Mouse (Mus musculus): ENCODE measurements at regions not wholly inside any gene's neighbourhood (a gene's known extent, or its start where the extent isn't known, plus 50 kb on each side); places are given as distances from the start of the nearest gene placed in this dataset.

DNA sequence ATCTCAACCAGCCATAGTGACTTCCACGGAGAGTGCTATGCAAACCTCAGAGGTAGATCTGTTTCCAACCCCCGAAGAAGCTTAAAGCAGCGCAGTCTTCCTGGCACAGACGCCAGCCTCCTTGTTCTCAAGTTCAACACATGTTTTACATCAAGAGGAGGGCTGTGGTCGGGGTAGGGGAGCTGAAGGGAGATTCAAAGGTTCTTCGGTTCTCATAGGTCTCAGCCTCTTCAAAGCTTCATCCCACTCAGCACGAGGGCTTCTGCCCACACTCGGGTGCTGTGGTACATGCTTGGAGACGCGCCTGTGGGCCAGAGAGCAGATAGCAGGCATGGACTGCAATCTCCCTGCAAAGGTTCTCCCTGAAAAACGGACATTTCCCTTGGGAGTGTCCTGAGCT lies 219.7 kb downstream of the Bcl2l11 start:
- no peak overlapping the region for H3K9ac ChIP-seq (replicated peaks; ENCODE audit: low read depth, low read length)
- H3K36me3 ChIP-seq (ENCODE audit: control insufficient read depth, insufficient read depth, low read length) = no peaks in the 10 kb centered on the region
- no peak overlapping the region for H3K27ac ChIP-seq (ENCODE audit: low read depth, low read length)
- 81% methylated on average over 11 of the region's 11 CpGs for WGBS
- no peak overlapping the region for H3K4me3 ChIP-seq (ENCODE audit: low read depth, low read length)
- H3K4me2 ChIP-seq (ENCODE audit: low read depth, low read length) = no peak overlapping the region
- ATAC-seq (ENCODE audit: low read depth) = no peak
- no peaks in the 10 kb centered on the region for H3K9me3 ChIP-seq (ENCODE audit: control insufficient read depth, low read length)
- no peaks in the 10 kb centered on the region for H3K27me3 ChIP-seq (ENCODE audit: control insufficient read depth, insufficient read depth, low read length)
- no peaks in the 10 kb centered on the region for H3K4me1 ChIP-seq (ENCODE audit: control insufficient read depth, insufficient read depth, low read length)

DNA sequence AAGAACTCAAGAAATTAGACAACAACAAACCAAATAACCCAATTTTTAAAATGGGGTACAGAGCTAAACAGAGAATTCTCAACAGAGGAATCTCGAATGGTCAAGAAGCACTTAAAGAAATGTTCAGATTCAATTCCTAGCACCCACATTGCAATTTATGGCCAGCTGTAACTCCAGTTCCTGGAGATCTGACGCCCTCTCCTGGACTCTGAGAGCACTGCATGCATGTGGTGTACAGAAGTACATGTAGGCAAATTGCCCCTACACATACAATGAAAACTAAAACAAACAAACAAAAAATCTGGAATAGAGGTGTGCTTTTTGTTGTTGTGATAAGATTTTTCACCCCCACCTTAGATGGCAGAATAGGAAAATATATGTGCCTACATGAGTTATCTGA lies 222.7 kb downstream of the Bcl2l11 start:
- Histone ChIP-seq H3K9me3 (ENCODE audit: control insufficient read depth, low read length) (no peaks in the 10 kb centered on the region), H3K4me1 (ENCODE audit: control insufficient read depth, insufficient read depth, low read length) (no peaks in the 10 kb centered on the region), H3K4me2 (ENCODE audit: low read depth, low read length) (no peak overlapping the region), H3K36me3 (ENCODE audit: control insufficient read depth, insufficient read depth, low read length) (no peaks in the 10 kb centered on the region), H3K27ac (ENCODE audit: low read depth, low read length) (no peak overlapping the region), H3K9ac (replicated peaks; ENCODE audit: low read depth, low read length) (no peak overlapping the region), H3K27me3 (ENCODE audit: control insufficient read depth, insufficient read depth, low read length) (no peaks in the 10 kb centered on the region), H3K4me3 (ENCODE audit: low read depth, low read length) (no peak overlapping the region)
- ATAC-seq (ENCODE audit: low read depth) = no peak
- 77% methylated on average over 2 of the region's 2 CpGs for WGBS

DNA sequence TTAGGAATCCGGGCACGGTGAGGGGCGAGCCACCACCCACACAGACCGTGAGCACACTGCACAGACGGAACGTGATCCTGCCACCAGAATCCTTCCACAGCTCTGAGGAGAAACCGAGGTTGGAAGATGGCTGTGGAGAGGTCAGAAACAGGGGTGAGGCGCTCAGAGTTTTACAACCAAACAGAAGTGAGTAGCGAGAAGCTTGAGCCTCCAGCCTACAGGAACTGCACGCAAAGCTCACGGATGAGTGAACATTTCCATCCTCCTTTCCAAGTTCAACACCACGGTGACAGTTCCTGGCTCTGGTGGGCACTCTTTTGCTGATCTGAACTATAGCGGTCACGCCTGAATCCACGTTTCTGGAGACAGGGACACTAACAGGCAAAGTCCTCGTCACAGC lies 225.6 kb downstream of the Bcl2l11 start:
- no peak for ATAC-seq (ENCODE audit: low read depth)
- Histone ChIP-seq H3K4me3 (ENCODE audit: low read depth, low read length) (no peak overlapping the region), H3K36me3 (ENCODE audit: control insufficient read depth, insufficient read depth, low read length) (no peaks in the 10 kb centered on the region), H3K9me3 (ENCODE audit: control insufficient read depth, low read length) (0 out of 2 replicates have a peak, but pooled peaks cover 3% of the 10 kb centered on the region), H3K27ac (ENCODE audit: low read depth, low read length) (no peak overlapping the region), H3K27me3 (ENCODE audit: control insufficient read depth, insufficient read depth, low read length) (no peaks in the 10 kb centered on the region), H3K9ac (replicated peaks; ENCODE audit: low read depth, low read length) (no peak overlapping the region), H3K4me2 (ENCODE audit: low read depth, low read length) (no peak overlapping the region), H3K4me1 (ENCODE audit: control insufficient read depth, insufficient read depth, low read length) (no peaks in the 10 kb centered on the region)
- 85% methylated on average over 16 of the region's 16 CpGs for WGBS

DNA sequence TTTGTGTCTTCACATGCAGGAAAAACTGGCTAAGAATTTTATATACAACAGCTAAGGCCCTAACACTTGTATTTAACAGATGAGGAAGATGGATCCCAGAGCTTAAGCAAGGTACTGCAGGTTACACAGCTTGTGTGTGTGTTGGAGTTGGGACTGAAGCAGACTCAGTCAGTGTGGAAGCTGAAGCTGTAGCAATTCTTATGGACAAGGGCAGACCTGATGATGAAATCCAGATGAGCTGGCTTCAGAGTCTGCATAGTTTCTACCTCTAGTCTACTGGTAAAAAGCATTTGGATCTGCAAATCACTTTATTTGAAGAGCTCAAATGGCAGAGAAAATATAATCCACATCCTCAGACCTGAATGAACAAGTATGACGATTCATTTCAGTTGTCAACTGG lies 226.7 kb downstream of the Bcl2l11 start:
- no peak overlapping the region for H3K27ac ChIP-seq (ENCODE audit: low read depth, low read length)
- no peaks in the 10 kb centered on the region for H3K4me1 ChIP-seq (ENCODE audit: control insufficient read depth, insufficient read depth, low read length)
- ATAC-seq (ENCODE audit: low read depth) = no peak
- no peak overlapping the region for H3K4me3 ChIP-seq (ENCODE audit: low read depth, low read length)
- H3K36me3 ChIP-seq (ENCODE audit: control insufficient read depth, insufficient read depth, low read length) = no peaks in the 10 kb centered on the region
- 0 out of 2 replicates have a peak, but pooled peaks cover 3% of the 10 kb centered on the region for H3K9me3 ChIP-seq (ENCODE audit: control insufficient read depth, low read length)
- no peak overlapping the region for H3K9ac ChIP-seq (replicated peaks; ENCODE audit: low read depth, low read length)
- no peaks in the 10 kb centered on the region for H3K27me3 ChIP-seq (ENCODE audit: control insufficient read depth, insufficient read depth, low read length)
- 89% methylated on average over 1 of the region's 1 CpGs for WGBS
- no peak overlapping the region for H3K4me2 ChIP-seq (ENCODE audit: low read depth, low read length)

DNA sequence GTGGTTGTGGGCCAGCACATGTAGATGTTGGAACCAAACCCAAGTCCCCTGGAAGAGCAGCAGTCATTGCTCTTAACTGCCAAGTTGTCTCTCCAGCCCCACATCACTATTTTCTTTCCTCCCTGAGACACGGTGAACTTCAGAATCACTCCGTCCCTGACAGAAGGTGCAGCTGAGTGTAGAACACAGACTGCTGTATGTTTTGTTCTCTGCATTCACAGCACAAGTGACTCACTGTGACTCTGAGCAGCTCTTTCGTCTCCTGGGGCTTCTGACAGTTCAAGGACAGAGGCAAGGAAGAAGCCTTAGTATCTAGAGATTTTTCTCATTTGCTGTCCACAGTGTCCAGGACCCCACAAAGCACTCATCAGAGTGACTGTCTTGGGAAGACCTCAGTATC lies 227.6 kb downstream of the Bcl2l11 start:
- WGBS = 81% methylated on average over 3 of the region's 3 CpGs
- Histone ChIP-seq H3K27me3 (ENCODE audit: control insufficient read depth, insufficient read depth, low read length) (no peaks in the 10 kb centered on the region), H3K27ac (ENCODE audit: low read depth, low read length) (no peak overlapping the region)

DNA sequence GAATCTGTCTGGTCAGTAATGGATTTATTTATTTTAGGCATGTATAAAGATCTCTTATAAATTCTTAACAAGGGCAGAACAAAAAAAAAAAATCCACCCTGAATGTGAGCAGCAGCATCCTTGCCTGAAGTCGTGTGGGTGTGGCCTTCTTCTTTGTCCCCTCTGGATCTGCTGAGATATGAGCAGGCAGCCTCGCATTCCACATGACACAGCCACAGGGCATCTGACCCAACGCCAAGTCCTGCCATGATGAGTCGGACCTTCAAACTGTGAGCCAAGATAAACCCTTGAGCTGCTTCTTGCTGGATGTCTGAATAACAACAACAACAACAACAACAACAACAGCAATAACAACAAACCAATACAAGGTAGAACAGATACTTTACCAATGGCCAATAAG lies 230.5 kb downstream of the Bcl2l11 start:
- 84% methylated on average over 4 of the region's 4 CpGs for WGBS
- H3K36me3 ChIP-seq (ENCODE audit: control insufficient read depth, insufficient read depth, low read length) = no peaks in the 10 kb centered on the region
- H3K9me3 ChIP-seq (ENCODE audit: control insufficient read depth, low read length) = 0 out of 2 replicates have a peak, but pooled peaks cover 3% of the 10 kb centered on the region

More for the DNA sequence above, 227.6 kb downstream of the Bcl2l11 start:
- Histone ChIP-seq H3K4me2 (ENCODE audit: low read depth, low read length) (no peak overlapping the region), H3K36me3 (ENCODE audit: control insufficient read depth, insufficient read depth, low read length) (no peaks in the 10 kb centered on the region), H3K9ac (replicated peaks; ENCODE audit: low read depth, low read length) (no peak overlapping the region), H3K4me1 (ENCODE audit: control insufficient read depth, insufficient read depth, low read length) (no peaks in the 10 kb centered on the region), H3K9me3 (ENCODE audit: control insufficient read depth, low read length) (0 out of 2 replicates have a peak, but pooled peaks cover 3% of the 10 kb centered on the region), H3K4me3 (ENCODE audit: low read depth, low read length) (no peak overlapping the region)
- no peak for ATAC-seq (ENCODE audit: low read depth)

DNA sequence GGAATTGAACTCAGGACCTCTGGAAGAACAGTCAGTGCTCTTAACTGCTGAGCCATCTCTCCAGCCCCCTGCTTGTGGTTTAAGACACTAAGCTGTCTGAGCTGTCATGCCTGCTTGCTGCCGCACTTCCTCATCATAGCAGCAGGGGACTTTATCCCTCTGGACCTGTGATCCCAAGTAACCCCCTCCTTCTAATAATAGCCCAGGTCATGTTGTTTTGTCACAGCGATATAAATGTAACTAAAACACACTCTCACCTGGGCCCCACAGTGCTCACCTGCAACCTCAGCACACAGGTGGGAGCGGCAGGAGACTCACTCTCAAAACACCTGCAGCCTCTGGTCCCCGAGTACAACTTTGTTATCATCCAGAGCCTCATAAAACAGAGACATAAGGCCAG lies 231.9 kb upstream of the Spdye4c start:
- Histone ChIP-seq H3K9me3 (ENCODE audit: control insufficient read depth, low read length) (0 out of 2 replicates have a peak, but pooled peaks cover 3% of the 10 kb centered on the region), H3K27ac (ENCODE audit: low read depth, low read length) (no peak overlapping the region), H3K9ac (replicated peaks; ENCODE audit: low read depth, low read length) (no peak overlapping the region), H3K4me1 (ENCODE audit: control insufficient read depth, insufficient read depth, low read length) (no peaks in the 10 kb centered on the region), H3K4me2 (ENCODE audit: low read depth, low read length) (no peak overlapping the region), H3K27me3 (ENCODE audit: control insufficient read depth, insufficient read depth, low read length) (no peaks in the 10 kb centered on the region), H3K36me3 (ENCODE audit: control insufficient read depth, insufficient read depth, low read length) (no peaks in the 10 kb centered on the region), H3K4me3 (ENCODE audit: low read depth, low read length) (no peak overlapping the region)
- ATAC-seq (ENCODE audit: low read depth) = no peak
- WGBS = 77% methylated on average over 4 of the region's 4 CpGs

More for the DNA sequence above, 230.5 kb downstream of the Bcl2l11 start:
- ATAC-seq (ENCODE audit: low read depth) = no peak
- no peak overlapping the region for H3K9ac ChIP-seq (replicated peaks; ENCODE audit: low read depth, low read length)
- H3K27me3 ChIP-seq (ENCODE audit: control insufficient read depth, insufficient read depth, low read length) = no peaks in the 10 kb centered on the region
- H3K4me2 ChIP-seq (ENCODE audit: low read depth, low read length) = no peak overlapping the region
- no peak overlapping the region for H3K27ac ChIP-seq (ENCODE audit: low read depth, low read length)
- no peaks in the 10 kb centered on the region for H3K4me1 ChIP-seq (ENCODE audit: control insufficient read depth, insufficient read depth, low read length)
- H3K4me3 ChIP-seq (ENCODE audit: low read depth, low read length) = no peak overlapping the region

DNA sequence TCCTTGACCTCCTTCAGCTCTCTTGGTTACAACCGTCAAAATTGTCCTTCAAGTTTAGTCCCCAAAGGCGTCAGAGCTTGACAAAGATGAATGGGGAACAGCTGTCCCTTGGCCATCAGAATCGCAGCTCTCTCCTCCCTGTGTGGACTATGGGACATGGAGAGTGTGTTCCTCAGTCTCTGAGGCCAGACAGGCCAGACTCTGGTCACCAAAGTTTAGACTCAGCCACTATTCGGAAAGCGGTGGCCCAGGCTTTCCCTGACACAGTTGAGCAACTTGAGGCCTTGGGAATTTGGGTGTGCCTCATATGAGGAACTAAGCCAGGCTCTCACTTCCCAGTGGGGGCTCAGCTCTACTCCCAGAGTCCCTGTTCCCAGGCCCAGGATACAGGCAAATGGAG lies 230.5 kb upstream of the Spdye4c start:
- Histone ChIP-seq H3K27ac (ENCODE audit: low read depth, low read length) (no peak overlapping the region), H3K4me2 (ENCODE audit: low read depth, low read length) (no peak overlapping the region), H3K36me3 (ENCODE audit: control insufficient read depth, insufficient read depth, low read length) (no peaks in the 10 kb centered on the region), H3K4me3 (ENCODE audit: low read depth, low read length) (no peak overlapping the region), H3K9me3 (ENCODE audit: control insufficient read depth, low read length) (0 out of 2 replicates have a peak, but pooled peaks cover 3% of the 10 kb centered on the region), H3K27me3 (ENCODE audit: control insufficient read depth, insufficient read depth, low read length) (no peaks in the 10 kb centered on the region), H3K4me1 (ENCODE audit: control insufficient read depth, insufficient read depth, low read length) (no peaks in the 10 kb centered on the region), H3K9ac (replicated peaks; ENCODE audit: low read depth, low read length) (no peak overlapping the region)
- 77% methylated on average over 5 of the region's 5 CpGs for WGBS
- no peak for ATAC-seq (ENCODE audit: low read depth)

DNA sequence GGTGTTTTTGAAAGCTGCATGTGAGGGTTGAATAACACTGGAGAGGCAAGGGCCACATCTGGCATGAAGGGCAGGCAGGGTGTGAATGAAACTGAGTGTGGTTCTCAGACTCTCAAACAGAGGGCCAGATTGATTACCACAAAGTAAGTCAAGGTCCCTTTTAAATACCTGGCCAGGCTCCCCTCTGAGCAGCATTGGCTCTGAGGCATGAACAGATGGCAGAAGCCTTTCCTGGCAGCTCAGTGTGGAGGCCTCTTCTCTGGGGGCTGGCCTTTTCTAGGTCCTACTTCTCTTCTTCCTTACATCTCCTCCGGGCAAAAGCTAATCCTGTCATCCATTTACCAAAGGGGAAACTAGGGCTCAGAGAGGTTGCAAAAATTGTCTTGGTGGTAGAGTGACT lies 229.6 kb upstream of the Spdye4c start:
- H3K9me3 ChIP-seq (ENCODE audit: control insufficient read depth, low read length) = no peaks in the 10 kb centered on the region
- WGBS = 71% methylated on average over 1 of the region's 1 CpGs
- no peak overlapping the region for H3K4me3 ChIP-seq (ENCODE audit: low read depth, low read length)
- H3K27ac ChIP-seq (ENCODE audit: low read depth, low read length) = no peak overlapping the region
- H3K9ac ChIP-seq (replicated peaks; ENCODE audit: low read depth, low read length) = no peak overlapping the region
- H3K36me3 ChIP-seq (ENCODE audit: control insufficient read depth, insufficient read depth, low read length) = no peaks in the 10 kb centered on the region
- H3K4me2 ChIP-seq (ENCODE audit: low read depth, low read length) = no peak overlapping the region
- ATAC-seq (ENCODE audit: low read depth) = no peak
- no peaks in the 10 kb centered on the region for H3K27me3 ChIP-seq (ENCODE audit: control insufficient read depth, insufficient read depth, low read length)
- H3K4me1 ChIP-seq (ENCODE audit: control insufficient read depth, insufficient read depth, low read length) = no peaks in the 10 kb centered on the region

DNA sequence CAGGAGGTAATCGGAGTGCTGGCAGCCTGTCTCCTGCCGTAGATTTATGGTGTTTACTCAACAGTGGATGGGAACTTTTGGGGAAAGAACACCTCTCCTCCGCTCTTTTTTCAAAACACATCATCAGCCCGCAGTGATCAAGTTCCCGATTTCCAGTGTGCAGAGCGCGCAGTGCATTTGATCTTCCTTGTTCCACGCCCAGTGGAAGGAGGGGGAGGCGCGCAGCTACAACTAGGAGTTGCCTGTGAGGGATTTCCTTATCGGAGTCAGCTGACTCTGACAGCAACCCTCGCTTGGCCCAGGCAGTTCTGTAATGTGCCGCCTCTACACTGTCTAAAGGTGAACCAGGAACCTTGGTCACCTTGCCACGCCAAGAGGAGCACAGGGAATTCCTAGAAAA lies 226.8 kb upstream of the Spdye4c start:
- H3K4me1 ChIP-seq (ENCODE audit: control insufficient read depth, insufficient read depth, low read length) = no peaks in the 10 kb centered on the region
- no peak for ATAC-seq (ENCODE audit: low read depth)
- H3K27ac ChIP-seq (ENCODE audit: low read depth, low read length) = no peak overlapping the region
- H3K27me3 ChIP-seq (ENCODE audit: control insufficient read depth, insufficient read depth, low read length) = no peaks in the 10 kb centered on the region
- H3K9ac ChIP-seq (replicated peaks; ENCODE audit: low read depth, low read length) = no peak overlapping the region
- no peaks in the 10 kb centered on the region for H3K9me3 ChIP-seq (ENCODE audit: control insufficient read depth, low read length)
- H3K4me2 ChIP-seq (ENCODE audit: low read depth, low read length) = no peak overlapping the region
- no peaks in the 10 kb centered on the region for H3K36me3 ChIP-seq (ENCODE audit: control insufficient read depth, insufficient read depth, low read length)
- H3K4me3 ChIP-seq (ENCODE audit: low read depth, low read length) = no peak overlapping the region
- 47% methylated on average over 14 of the region's 14 CpGs for WGBS
